In the genomic region with DNA sequence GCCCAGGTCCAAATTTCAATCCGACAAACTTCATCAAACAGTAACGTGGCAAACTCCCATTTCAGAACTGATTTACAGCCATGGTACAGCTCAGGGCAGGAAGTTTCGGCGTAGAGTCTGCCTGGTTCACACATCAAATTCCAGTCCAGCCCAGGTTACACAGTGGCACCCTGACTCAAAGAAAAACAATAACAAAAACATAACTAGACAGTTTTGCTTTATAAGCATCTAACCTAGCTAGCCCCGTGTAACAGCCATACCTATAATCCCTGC, we compare ENCODE assay signal across 11 mouse cellular contexts. TPM values are rescaled to one million over a fixed set of nuclear protein-coding genes. Genes with fewer than 3 reads are reported as not detected.
DNase-seq lines count a peak whose midpoint lies in the region; ATAC-seq and TF ChIP-seq lines count a peak whose summit lies in the region.
"Had no signal": no experiment of that assay in that cellular context is flagged by ENCODE, and none has a peak within 500 bp of the region (broad histone marks: within the 10 kb centered on the region; RNA-seq: fewer than 3 reads in every experiment).

No protein-coding gene starts in this region.

- no peak for DNase-seq in cerebellum, adult 2 months
- DNase-seq in cerebellum, postnatal 10 days: no peak
- no peak for DNase-seq in hindbrain, postnatal 0 days (ENCODE audit: low spot score)
- peak; percentile 63 to 84 for DNase-seq in kidney, postnatal 25 days
- DNase-seq in ovary, postnatal 14 days (ENCODE audit: low spot score): no peak
- DNase-seq: liver had no signal

- peaks cover 16% of the 10 kb centered on the region for H3K4me1 ChIP-seq in cerebellum, adult 2 months (ENCODE audit: control insufficient read depth, insufficient read depth, low read length)
- H3K4me1 ChIP-seq in hindbrain, postnatal 0 days (ENCODE audit: insufficient read depth, low read length): no peaks in the 10 kb centered on the region
- H3K4me1 ChIP-seq in hindbrain, embryonic 13.5 days (replicated peaks): peaks cover 8% of the 10 kb centered on the region
- peaks cover 3% of the 10 kb centered on the region; the same call in 1 of the 2 replicates for H3K4me1 ChIP-seq in cortical plate, adult 2 months (ENCODE audit: control insufficient read depth, insufficient read depth, low read length)
- H3K4me1 ChIP-seq: embryonic facial prominence, embryonic 12.5 days had no signal

- no peak overlapping the region for H3K9ac ChIP-seq in hindbrain, postnatal 0 days (replicated peaks; ENCODE audit: low read length)
- no peak overlapping the region for H3K9ac ChIP-seq in hindbrain, embryonic 13.5 days
- H3K9ac ChIP-seq: embryonic facial prominence, embryonic 12.5 days; forebrain, embryonic 15.5 days had no signal

- no peak for ATAC-seq in hindbrain, postnatal 0 days
- no peak for ATAC-seq in hindbrain, embryonic 13.5 days (ENCODE audit: low FRiP score)
- ATAC-seq in cerebellum, adult (ENCODE audit: insufficient number of reproducible peaks, low FRiP score, low TSS enrichment): no peak

- H3K9me3 ChIP-seq in hindbrain, postnatal 0 days (ENCODE audit: low read length): no peaks in the 10 kb centered on the region
- H3K9me3 ChIP-seq in hindbrain, embryonic 13.5 days: no peaks in the 10 kb centered on the region
- H3K9me3 ChIP-seq: embryonic facial prominence, embryonic 12.5 days; forebrain, embryonic 15.5 days had no signal

- H3K4me3 ChIP-seq in cerebellum, adult 2 months (replicated peaks; ENCODE audit: insufficient read depth, low read depth, low read length): no peak overlapping the region
- no peak overlapping the region for H3K4me3 ChIP-seq in hindbrain, postnatal 0 days (ENCODE audit: low read length)
- no peak overlapping the region for H3K4me3 ChIP-seq in hindbrain, embryonic 13.5 days
- H3K4me3 ChIP-seq in cortical plate, adult 2 months (ENCODE audit: insufficient read depth, low read length): no peak overlapping the region
- H3K4me3 ChIP-seq: embryonic facial prominence, embryonic 12.5 days; forebrain, embryonic 15.5 days had no signal

- TF ChIP-seq POLR2A in cerebellum, adult 2 months (IDR thresholded peaks at IDR 0.05; ENCODE audit: borderline replicate concordance, insufficient read depth, low read length): no peak
- TF ChIP-seq POLR2A in cortical plate, adult 2 months (IDR thresholded peaks at IDR 0.05; ENCODE audit: extremely low read depth, insufficient read depth, low read length): no peak

- no peaks in the 10 kb centered on the region for H3K27me3 ChIP-seq in cerebellum, adult 2 months (ENCODE audit: control insufficient read depth, insufficient read depth, low read length)
- no peaks in the 10 kb centered on the region for H3K27me3 ChIP-seq in hindbrain, postnatal 0 days (ENCODE audit: insufficient read depth, low read length)
- no peaks in the 10 kb centered on the region for H3K27me3 ChIP-seq in hindbrain, embryonic 13.5 days
- H3K27me3 ChIP-seq: embryonic facial prominence, embryonic 12.5 days; forebrain, embryonic 15.5 days had no signal

- 0 out of 2 replicates have a peak overlapping the region, but pooled peaks have one; percentile 40 for H3K27ac ChIP-seq in cerebellum, adult 2 months (ENCODE audit: insufficient read depth, low read length)
- H3K27ac ChIP-seq in hindbrain, postnatal 0 days: peak overlapping the region; percentile 68; the same call in 1 of the 2 replicates
- no peak overlapping the region for H3K27ac ChIP-seq in hindbrain, embryonic 13.5 days
- H3K27ac ChIP-seq in cortical plate, adult 2 months (ENCODE audit: insufficient read depth, low read length): peak overlapping the region; percentile 19; the same call in 1 of the 2 replicates
- H3K27ac ChIP-seq: embryonic facial prominence, embryonic 12.5 days; forebrain, embryonic 15.5 days had no signal

- no peaks in the 10 kb centered on the region for H3K36me3 ChIP-seq in hindbrain, postnatal 0 days (ENCODE audit: insufficient read depth, low read length)
- H3K36me3 ChIP-seq in hindbrain, embryonic 13.5 days: no peaks in the 10 kb centered on the region
- H3K36me3 ChIP-seq: embryonic facial prominence, embryonic 12.5 days; forebrain, embryonic 15.5 days had no signal

- 69% methylated on average over 5 of the region's 5 CpGs for WGBS in cerebellum, adult 2 months
- 78% methylated on average over 5 of the region's 5 CpGs for WGBS in hindbrain, postnatal 0 days
- WGBS in hindbrain, embryonic 13.5 days: 89% methylated on average over 5 of the region's 5 CpGs

- no peak overlapping the region for H3K4me2 ChIP-seq in hindbrain, postnatal 0 days (ENCODE audit: low read depth, low read length)
- H3K4me2 ChIP-seq in hindbrain, embryonic 13.5 days: no peak overlapping the region
- H3K4me2 ChIP-seq: embryonic facial prominence, embryonic 12.5 days; forebrain, embryonic 15.5 days had no signal

- no peak for TF ChIP-seq CTCF in cerebellum, adult 2 months (IDR thresholded peaks at IDR 0.05; ENCODE audit: borderline replicate concordance, insufficient read depth, low read depth, low read length)
- no peak for TF ChIP-seq CTCF in hindbrain, postnatal 0 days (IDR thresholded peaks at IDR 0.05; ENCODE audit: low read depth)
- no peak for TF ChIP-seq CTCF in cortical plate, adult 2 months (IDR thresholded peaks at IDR 0.05; ENCODE audit: extremely low read depth, insufficient read depth, low read length)

RNA-seq across cellular contexts. Expression of gene Fnip2, which starts 7.9 kb away (rescaled TPM):
- 16.3 and 17.3 TPM in 2 replicates for polyA plus RNA-seq in cerebellum, adult 2 months (2012; rRNA removed)
- total RNA-seq in hindbrain, postnatal 0 days (2014; rRNA removed): 21.3 and 22.4 TPM in 2 replicates
- polyA plus RNA-seq in hindbrain, postnatal 0 days (2015; fragmentation: Nextera tagmentation; extraction: Ambion mirVana): 3.5 and 4.6 TPM in 2 replicates
- 4.7 and 6.1 TPM in 2 replicates for polyA plus RNA-seq in hindbrain, embryonic 13.5 days (2015; fragmentation: Nextera tagmentation; extraction: Ambion mirVana)
- polyA plus RNA-seq in cortical plate, adult 2 months (2012; rRNA removed): 10.2 and 10.4 TPM in 2 replicates

RNA-seq across cellular contexts. Expression of gene Ppid, which starts 31.4 kb away (rescaled TPM):
- 71.7 and 74.2 TPM in 2 replicates for polyA plus RNA-seq in cerebellum, adult 2 months (2012; rRNA removed)
- total RNA-seq in hindbrain, postnatal 0 days (2014; rRNA removed): 37.6 and 44.0 TPM in 2 replicates
- 115 and 117 TPM in 2 replicates for polyA plus RNA-seq in hindbrain, postnatal 0 days (2015; fragmentation: Nextera tagmentation; extraction: Ambion mirVana)
- polyA plus RNA-seq in hindbrain, embryonic 13.5 days (2015; fragmentation: Nextera tagmentation; extraction: Ambion mirVana): 153 and 155 TPM in 2 replicates
- polyA plus RNA-seq in cortical plate, adult 2 months (2012; rRNA removed): 75.9 and 79.4 TPM in 2 replicates

Comparison
In these comparisons a context has a peak if more than half of its experiments do, and no peak if none do; other contexts are left out.
1. DNase-seq: peak in kidney, postnatal 25 days (2 of 2); none in cerebellum, adult 2 months (0 of 2), cerebellum, postnatal 10 days (0 of 2), hindbrain, postnatal 0 days (single experiment) and ovary, postnatal 14 days (single experiment).